Mouse (Mus musculus) urinary bladder, adult 18-20 months (tissue): ENCODE data around the gene Mapk14.
"Not testable (repeated sequence)": the region's sequence is repeated elsewhere in the genome, so short reads cannot be mapped to it uniquely, and the experiment has no call there.

Experiments used
- DNase-seq, 2 experiments: peaks; one replicate each; pipeline ENCODE4 v3.0.0; 2022; ENCODE audit warnings: low spot score in 2 of 2, mixed read lengths in 2 of 2

The Mapk14 gene

DNA sequence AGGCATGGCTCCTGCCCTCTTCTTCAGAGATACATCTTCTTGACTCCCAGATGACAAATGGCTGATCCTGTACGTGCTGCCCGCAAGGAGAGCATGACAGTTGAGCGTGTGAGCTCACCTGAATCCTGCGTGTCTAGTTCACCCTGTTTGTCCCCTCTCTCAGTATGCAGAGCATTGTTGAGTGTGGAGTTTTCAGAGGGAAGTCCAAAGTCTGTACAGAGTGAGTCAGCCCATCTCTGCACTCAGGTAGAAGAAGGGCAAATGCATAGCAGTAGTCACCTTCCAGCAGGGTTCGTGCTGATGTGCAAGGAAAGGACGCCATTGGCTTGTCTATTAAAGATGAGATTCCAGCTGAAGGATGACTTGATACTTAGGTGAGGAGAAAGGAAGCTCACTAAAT is 48.1 kb downstream of the Mapk14 start:
- no peak for DNase-seq

DNA sequence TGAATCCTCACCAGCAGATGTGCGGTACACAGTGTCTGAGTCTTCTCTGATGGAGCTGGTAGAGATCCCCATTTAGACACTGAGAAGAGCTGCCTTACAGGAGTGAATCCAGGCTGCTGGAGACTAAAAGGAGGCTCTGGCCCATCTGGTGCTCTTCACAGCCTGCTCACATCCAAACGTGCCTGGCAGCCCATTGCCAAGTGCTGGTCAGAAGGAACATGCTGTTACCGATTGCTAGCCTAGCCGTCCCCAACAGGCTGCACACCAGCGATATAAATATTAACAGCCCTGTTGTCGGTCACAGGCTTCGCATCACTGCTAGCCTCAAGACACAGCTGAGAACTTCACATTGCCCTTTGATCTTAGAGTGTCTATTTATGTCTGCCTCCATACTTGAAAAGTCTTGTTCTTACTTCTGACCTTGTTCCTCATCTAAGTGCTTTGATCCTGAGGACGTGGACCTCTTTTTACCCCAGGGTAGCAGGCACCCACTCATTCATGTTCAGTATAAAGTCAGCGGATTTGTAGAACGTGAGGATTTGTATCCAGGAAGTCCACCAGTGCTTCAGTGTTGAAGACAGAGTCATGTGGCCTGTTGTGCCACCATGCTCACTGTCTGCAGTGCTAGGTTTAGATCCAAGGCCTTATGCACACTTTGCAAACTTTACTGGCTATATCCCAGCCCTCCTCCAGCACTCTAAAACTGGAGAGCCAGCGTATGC is 52.2 kb downstream of the Mapk14 start:
- no peak for DNase-seq

DNA sequence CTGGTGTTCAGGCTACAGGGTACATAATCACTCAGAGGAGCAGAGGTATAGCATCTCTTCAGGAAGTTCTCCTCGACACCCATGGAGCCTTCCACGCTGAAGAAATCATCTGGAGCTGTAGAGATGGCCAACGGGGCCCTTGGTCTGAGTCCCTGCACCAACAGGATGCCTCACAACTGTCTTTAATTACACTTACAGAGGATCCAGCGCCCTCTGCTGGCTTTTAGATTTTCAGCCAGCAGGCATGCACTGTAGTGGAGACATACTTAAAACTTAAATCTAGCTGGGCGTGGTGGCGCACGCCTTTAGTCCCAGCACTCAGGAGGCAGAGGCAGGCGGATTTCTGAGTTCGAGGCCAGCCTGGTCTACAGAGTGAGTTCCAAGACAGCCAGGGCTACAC is 52.8 kb downstream of the Mapk14 start:
- DNase-seq = no peak

DNA sequence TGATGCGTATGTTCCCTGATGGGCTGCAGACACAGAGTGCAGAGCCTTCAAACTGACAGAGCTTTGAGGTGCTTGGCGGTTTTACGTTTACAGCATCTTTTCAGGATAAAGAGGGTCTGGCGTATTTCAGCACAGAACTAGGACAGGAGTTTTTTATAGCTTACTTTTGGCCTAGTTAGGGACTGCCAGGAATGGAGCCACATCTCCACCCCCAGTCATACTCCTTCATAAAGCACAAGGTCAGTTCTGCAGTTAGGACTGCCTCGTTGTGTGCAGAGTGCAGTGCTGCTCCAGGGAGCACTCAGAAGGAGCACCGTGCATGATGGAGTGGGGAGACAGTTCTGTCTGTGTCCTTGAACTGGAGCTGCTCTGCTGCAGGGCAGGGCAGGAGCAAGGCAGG is 54.6 kb downstream of the Mapk14 start:
- no peak for DNase-seq

DNA sequence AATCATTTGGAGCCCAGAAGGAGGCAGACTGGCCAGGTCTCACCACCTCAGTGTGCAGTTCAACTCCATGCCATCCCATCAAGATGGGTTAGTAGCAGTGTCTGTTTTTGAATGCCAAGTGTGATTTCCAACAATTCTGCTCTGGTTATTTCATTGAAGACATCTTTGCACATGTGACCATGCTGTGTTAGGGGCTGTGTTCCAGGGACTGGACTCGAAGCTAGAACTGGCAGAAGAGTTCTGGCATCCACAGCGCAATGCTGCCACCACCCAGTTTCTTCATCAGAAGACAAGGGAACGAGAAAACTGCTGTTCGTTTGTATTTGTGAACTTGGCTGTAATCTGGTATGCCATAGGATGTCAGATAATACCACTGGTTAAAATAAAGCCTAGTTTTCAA is 56.9 kb downstream of the Mapk14 start:
- no peak for DNase-seq

DNA sequence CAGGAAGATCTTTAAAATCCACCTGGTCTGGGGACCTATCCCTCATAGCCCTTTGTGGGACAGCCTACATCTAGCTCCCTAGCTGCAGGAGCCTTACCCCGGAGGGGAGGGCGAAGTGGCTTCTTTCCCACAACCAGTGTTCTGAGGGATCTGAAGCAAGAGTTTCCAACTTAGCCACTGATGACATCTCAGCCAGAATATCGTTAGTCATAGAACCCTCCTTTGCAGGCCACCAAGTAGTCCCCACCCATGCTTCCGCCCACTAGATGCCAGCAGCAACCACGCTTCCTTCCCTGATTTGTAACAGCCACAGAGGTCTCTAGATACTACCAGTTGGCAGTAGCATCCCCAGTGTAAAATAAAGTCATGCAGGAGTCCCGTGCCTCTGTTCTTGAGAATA is 59.5 kb downstream of the Mapk14 start:
- no peak for DNase-seq

DNA sequence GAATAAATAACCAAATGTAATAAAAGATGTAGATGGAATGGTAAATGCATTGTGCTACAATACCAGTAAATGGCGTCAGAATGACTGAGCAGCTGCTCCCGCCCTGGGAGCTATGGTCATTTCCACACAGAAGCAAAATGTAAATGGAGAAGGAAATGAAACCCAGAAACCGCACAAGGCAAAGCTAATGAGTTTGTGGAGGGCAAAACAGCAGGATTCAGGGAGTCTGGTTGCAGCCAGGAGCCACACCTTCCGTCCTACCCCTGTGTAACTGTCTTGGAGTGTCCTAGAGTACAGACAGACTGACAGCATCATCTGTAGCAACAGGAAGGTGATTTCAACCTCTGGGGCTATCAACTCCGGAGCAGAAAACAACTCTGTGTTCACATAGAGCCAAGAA is 65.3 kb downstream of the Mapk14 start:
- DNase-seq = no peak

DNA sequence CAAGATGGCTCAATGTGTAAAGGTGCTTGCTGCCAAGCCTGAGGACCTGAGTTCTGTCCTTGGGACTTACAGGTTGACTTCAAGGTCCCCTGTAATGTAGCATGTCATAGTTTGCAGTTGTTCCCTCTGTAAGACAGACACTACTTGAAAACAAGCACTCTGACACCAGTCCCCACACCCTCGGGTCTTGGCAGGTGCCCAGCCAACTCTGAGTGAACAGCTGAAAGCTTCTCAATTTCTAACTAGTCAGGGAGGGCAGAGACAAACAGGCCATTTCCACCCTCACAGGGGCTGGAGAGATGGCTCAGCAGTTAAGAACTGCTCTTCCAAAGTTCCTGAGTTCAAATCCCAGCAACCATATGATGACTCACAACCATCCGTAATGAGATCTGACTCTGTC is 66.3 kb downstream of the Mapk14 start:
- no peak for DNase-seq

DNA sequence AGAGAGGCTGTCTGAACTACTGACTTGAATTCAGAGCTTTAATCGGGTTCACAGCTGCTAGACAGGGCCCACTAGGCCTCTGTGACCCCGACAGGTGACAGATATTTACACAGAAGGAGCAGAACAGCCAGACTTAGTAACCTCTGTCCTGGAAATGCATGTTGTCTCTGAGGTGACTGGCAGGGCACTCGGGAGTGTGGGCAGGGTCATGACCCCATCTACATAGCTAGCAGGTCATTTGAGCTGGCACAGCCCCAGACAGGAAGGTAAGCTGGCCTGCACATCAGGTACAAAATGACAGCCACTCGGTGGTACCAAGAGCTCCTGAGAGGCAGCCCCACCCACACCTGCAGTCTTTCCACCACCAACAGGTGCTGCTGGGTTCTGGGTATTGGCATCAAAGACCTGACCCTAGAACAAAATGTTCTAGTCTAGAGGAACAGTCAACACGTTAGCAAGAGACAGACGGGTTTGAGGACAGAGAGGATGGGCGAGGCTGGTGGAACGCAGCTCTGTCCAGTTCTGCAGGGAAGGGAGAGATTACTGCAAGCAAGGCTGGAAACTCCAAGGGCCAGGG is 69.7 kb downstream of the Mapk14 start:
- no peak for DNase-seq

DNA sequence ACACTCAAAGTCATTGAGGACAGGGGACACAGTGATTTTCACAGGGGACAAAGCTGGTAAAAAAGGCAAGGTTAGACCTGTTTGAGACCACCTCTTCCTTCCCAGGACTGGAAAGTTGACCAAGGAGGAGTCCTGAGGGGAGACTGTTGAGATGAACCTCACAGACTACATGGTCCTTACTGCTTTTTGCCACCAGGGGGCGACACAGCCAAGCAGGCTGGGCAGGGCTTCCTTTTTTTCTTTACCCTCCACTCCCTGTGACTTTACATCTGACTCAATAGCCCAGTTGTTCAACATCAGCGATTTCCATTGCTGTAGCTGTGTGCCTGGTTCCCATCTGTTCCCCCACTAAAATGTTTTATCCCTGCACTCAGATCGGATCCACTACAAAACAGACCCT is 70.7 kb downstream of the Mapk14 start:
- DNase-seq = peak; percentile 58 to 67

DNA sequence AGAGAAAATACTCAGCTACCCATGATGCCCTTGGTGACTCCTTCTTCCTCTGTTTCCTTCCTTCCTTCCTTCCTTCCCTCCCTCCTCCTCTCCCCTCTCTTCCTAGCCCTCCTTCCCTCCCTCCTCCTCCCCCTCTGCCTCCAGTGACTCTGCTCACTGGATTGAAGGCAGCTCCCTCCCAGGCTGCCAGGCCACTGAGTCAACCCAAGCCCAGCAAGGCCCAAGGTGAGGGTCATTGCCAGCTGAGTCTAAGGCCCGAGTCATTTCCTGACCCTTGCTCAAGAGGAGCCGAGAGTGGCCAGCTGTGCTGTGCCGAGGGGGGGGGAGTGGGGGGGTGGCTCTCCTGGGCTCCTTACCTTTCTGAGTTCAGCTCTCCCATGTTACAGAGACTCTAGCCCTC is 75.1 kb downstream of the Mapk14 start:
- DNase-seq = no peak

DNA sequence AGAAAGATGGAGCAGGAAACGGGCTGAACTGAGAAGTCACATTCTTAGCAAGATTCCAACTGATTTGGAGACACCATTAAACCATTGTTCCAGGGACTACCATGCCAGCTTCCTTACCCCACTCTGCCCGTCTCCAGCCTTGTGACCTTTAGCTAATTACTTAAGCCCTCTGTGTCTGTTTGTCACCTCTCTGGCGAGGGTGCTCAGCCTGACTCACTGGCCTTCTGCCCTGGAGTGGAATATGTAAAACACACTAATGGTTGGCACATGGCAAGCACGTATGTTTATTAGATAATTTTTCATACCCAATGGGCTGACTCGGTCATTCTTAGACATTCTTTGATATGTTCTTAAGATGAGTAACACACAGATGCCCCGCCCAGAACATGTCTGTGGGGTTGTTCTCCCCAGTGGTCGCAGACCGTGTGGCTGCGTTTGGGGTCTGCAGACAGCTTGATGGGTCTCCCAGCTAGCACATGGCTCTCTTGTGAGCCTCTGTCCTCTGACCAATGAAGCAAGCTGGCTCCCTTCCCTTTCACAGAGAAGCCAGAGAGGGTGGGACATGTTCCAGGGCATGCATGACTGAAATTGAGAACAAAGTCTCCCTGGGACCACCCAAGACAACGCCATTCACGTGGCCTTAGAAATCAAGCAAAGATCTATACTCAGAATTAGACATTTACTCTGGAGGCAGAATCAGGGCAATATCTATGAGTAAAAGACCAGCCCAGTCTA is 75.8 kb downstream of the Mapk14 start:
- DNase-seq = no peak

DNA sequence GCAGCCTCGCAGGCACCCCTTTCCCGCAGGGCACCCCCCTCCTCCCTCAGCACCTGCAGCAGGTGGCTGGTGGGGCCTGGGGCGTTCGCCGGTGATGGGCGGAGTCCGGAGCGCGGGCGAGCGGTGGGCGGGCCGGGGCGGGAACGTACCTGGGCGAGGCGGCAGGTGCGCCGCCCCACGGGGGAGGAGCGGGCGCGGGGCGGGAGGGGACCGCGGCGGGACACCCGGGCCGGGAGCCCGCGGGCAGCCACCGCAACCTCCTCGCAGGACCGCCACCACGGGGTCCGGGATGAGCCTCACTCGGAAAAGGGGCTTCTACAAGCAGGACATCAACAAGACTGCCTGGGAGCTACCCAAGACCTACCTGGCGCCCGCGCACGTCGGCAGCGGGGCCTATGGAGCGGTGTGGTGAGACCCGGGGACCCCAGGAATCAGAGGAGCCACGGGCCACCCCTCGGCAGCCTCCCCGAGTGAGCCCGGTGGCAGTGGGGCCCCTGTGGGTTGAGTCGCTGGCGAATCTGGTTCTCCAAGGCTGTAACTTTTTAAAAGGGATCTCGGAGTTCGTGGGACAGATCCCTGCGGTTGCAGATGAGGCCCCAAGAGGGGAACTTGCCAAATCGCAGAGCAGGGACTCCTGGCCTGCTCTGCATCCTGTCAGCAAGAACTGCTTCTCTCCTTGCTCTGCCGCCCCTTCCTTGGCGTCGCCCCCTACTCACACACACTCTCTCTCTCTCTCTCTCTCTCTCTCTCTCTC is 78.2 kb downstream of the Mapk14 start, which contains the start of gene Mapk13:
Gene Mapk13 (plus strand): TSS at position 177 of the 754 bp plus-strand sequence.
- DNase-seq = peak in 1 of 2 experiments; percentile 53

DNA sequence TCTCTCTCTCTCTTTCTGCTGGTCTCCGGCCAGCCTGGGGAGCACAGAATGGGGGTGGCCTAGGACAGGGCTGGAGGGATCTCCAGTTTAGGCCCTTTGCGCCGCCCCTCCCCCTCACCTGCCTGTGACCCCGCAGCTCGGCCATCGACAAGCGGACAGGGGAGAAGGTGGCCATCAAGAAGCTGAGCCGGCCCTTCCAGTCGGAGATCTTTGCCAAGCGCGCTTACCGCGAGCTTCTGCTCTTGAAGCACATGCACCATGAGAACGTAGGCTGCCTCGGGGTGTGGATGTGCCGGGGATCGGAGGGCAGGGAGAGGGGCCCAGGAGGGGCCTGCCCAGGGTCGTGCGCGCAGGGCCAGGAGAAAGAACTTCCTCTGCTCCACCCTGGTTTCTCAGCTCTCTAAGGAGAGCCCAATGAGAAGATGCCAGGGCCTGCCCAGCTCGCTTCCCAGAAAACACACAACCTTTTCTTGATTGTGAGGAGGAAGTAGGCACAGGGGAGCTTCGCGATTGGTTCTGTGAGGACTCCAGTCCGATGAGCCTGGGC is 78.8 kb downstream of the Mapk14 start:
- DNase-seq = peak; percentile 19 to 45

DNA sequence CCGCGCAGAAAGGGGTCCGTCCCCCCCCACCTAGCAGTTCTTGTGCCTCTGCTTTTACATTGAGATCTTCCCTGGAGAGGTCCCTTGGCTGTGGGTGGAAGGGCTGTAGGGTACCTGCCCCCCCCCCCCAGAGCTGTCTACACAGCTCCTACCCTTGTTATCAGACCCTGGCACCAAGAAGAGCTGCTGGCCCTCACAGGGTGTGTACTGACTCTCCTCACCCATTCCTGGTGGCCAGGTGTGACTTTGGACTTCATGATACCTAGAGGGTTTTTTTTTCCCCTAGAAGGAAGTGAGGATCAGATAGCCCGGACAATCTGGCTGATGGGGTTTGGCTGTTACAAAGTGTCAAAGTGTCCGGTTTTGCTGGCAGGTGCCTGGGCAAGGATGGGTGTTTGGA is 80.2 kb downstream of the Mapk14 start:
- DNase-seq = no peak

DNA sequence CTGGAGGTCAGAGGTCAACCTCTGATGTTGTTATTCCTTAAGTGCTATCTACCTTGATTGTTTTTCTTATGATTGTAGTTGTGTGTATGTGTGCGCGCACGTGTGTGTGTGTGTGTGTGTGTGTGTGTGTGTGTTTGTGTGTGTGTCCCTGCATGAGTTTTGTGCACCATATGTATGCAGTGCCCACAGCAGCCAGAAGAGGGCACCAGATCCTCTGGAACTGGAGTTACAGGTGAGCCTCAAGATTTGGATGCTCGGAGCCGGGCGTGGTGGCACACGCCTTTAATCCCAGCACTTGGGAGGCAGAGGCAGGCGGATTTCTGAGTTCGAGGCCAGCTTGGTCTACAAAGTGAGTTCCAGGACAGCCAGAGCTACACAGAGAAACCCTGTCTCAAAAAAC is 83.2 kb downstream of the Mapk14 start:
- not testable (repeated sequence) for DNase-seq

DNA sequence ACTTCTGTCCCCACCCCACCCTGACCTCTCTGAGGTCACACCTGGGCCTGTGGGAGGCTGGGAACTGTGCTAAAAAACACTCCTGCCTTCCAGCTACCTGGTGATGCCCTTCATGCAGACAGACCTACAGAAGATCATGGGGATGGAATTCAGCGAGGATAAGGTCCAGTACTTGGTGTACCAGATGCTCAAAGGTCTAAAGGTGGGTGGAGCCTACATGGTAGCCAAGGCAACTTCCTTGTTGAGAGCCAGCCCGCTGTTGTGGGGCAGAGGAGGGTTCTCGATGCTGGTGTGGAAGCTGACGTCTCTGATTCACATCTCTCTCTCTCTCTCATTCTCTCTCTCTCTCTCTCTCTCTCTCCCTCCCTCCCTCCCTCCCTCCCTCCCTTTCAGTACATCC is 84.0 kb downstream of the Mapk14 start:
- DNase-seq = no peak

DNA sequence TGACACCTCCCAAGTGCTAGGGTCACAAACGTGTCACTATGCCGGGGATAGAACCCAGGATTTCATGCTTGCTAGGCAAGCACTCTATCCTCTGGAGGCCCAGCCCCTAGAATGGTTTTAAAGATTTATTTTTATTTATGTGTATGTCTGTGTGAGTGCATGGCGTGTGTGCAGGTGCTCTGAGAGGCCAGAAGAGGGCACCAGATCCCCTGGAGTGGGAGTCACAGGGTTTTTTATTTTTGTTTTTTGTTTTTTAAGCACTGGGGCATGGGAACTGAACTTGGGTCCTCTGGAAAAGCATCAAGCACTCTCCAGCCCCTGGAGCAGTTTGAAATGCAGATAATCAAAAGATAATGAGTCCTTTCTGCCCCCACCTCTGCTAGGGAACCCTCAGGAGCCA is 85.7 kb downstream of the Mapk14 start:
- no peak for DNase-seq

DNA sequence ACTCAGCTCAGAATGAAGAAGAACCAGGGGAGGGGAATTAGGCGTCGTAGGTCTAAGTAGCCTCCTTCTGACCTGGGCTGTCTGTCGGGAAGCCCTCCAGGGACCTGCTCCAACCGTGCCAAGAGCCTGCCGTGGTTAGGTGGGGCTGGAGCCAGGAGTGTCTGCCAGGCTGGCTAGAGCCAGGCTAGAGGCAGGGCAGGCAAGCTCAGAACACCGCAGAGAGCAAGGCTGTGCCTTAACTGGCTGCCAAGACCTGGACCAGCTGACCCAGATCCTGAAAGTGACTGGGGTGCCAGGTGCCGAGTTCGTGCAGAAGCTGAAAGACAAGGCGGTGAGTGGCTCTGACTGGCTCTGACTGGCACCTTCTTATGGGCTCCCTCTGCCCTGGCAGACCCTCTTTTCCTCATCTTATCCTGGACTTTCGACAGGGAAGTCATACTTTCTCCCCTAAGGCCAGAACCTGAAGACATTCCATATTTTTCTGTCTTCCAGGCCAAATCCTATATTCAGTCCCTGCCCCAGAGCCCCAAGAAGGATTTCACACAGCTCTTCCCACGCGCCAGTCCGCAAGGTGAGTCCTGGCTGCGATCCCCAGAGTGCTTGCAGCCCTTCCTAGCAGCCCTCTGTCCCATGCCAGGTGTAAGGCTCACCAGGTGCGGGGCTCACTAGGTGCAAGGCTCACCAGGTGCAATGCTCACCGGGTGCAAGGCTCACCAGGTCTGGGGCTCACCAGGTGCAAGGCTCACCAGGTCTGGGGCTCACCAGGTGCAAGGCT is 86.3 kb downstream of the Mapk14 start:
- no peak for DNase-seq

DNA sequence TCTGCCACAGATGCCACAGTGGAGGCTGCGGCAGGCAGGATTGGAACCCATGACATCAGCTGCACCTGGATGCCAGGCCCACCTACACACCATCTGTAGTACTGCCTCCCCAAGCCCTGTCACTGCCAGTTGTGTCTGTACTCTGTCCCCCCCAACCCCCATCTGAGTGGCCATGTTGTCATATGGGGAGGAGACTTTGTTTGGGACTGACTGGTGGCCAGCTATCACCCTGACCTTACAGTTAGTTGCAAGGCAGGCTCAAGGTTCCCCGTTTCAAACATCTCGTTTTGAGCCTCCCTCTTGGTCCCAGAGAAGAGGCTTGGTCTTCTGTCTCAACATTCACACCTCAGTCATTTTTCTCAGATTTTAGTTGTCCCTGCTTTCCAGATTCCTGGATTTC is 88.6 kb downstream of the Mapk14 start:
- DNase-seq = no peak

DNA sequence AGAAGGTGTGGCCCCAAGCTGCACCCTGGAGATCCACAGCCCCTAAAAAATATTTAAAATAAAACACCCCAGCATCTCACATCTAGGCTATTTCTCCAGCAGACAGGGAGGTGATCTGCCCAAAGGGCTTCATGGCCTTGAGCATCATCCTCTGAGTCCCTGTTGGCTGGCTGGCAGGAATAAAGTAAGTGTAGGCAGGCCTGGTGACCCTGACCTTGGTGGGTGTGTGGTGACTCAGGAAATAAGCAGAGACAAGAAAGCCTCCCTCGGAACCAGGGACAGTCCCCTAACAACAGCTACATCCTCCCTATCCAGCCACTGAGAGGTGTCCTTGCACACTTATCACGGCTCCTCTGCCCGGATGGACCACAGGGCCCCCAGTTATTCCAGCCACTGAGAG is 89.7 kb downstream of the Mapk14 start:
- DNase-seq = no peak
